Mouse (Mus musculus) heart, postnatal 0 days (tissue): ENCODE measurements around the gene Fhl2.
"Not testable (repeated sequence)": the region's sequence is repeated elsewhere in the genome, so short reads cannot be mapped to it uniquely, and the experiment has no call there.

Experiments used
- CTCF ChIP-seq: IDR thresholded peaks from 2 replicates; pipeline ENCODE4 v1.5.1; 2016; ENCODE audit warnings: antibody characterized with exemption, control low read depth, low read depth
- EP300 ChIP-seq: IDR thresholded peaks from 2 replicates; pipeline ENCODE4 v1.6.1; 2016; ENCODE audit warnings: antibody characterized with exemption, low read depth

- not testable (repeated sequence) for TF ChIP-seq CTCF, EP300
Observed at GRCm38 (mm10) chr1:43188893-43189292, 7.9 kb downstream of the Fhl2 start.
